Mouse (Mus musculus) left cerebral cortex, adult 2 months (tissue): ENCODE measurements around the gene E130114P18Rik. TPM values are rescaled to one million over a fixed set of nuclear protein-coding genes. Genes with fewer than 3 reads are reported as not detected.

Source experiments
- DNase-seq, 2 experiments: peaks; one replicate each; pipeline ENCODE4 v3.0.0; 2021 to 2022; ENCODE audit warnings: low spot score in 2 of 2, mixed read lengths in 1 of 2; ENCODE audit errors: extremely low spot score in 1 of 2
- H3K27ac ChIP-seq: fragments of 200-600 bp; 2 replicates; pipeline ENCODE4 v1.8.1; 2022
- H3K4me3 ChIP-seq: fragments of 200-600 bp; 2 replicates; pipeline ENCODE4 v1.8.1; 2022
- CTCF ChIP-seq: fragments of 200-600 bp; IDR thresholded peaks from 2 replicates; pipeline ENCODE4 v1.8.1; 2022; ENCODE audit warnings: antibody characterized with exemption, mild to moderate bottlenecking, moderate library complexity
- intact Hi-C: fragments of 180-260 bp; cut with DNase I; formaldehyde crosslinking; loops from one replicate; pipeline ENCODE4 v1.15.1; 2025
- total RNA-seq, 2 experiments: library from RNA; stranded (reverse); gene quantifications; 2 replicates each; pipeline ENCODE4 v1.2.3; 2021

Gene E130114P18Rik
- total RNA-seq, 2 experiments from 2014 or later, result 3.7 to 4.9 TPM

DNA sequence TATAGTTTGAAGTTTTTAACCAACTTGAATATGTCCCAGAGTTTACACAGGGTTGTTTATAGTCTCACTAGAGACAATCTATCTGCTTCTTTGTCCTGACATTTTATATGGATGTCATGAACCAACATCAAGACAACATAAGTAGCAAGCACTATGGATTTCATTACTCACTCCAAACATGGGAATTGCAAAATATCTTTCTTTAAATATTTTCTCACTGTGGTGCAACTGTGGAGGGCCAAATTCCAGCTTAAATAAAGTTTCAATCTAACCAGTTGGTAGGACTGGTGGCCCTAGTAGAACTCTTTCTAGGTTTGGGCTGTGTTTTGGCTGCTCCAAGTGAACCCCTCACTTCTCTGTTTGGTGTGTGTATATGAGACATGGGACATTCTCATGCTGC, 38.1 kb upstream of the E130114P18Rik start:
- Histone ChIP-seq H3K27ac (no peak overlapping the region), H3K4me3 (no peak overlapping the region)
- no peak for TF ChIP-seq CTCF
- DNase-seq, result no peak
- intact Hi-C loops, result no loop called here

DNA sequence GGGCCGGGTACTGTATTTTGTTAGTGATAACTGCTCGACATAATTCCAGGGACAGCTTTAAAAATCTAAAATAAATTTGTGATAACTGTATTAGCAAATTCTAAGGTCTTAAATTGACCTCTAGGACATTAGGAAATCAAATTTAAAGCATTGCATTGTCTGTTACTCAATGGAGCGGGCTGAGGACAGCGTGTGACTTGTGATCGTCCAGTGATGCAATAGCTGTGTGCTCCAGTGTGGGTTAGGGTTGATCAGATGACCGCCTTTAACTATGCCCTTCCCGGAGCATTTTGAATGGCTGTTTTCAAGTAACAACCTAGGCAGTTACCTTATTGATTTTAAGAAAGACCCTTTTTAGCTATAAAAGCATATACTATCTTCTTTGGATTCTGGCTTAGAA, 36.6 kb upstream of the E130114P18Rik start:
- H3K27ac ChIP-seq, result no peak overlapping the region
- no peak for TF ChIP-seq CTCF
- no peak for DNase-seq

DNA sequence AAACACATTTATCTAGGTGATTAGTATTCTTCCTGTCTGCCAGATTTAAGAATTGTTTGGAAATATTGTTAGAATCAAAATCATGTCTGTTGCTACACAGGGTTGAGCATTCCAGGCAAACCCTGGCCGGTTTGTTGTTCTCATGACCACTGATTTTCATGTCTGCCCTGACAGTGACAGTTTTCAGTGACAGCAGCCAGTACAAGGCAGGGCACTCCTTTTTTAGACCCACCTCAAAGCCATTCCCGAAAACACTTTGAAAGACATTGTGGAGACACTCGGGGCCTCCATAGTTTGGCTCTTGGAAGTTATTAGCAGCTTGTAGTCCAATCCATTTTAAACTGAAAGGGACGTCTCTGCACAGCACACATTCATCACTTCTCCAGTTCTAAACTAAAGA, 36.1 kb upstream of the E130114P18Rik start:
- DNase-seq, result no peak
- no peak overlapping the region for H3K4me3 ChIP-seq
- no peak overlapping the region for H3K27ac ChIP-seq
- intact Hi-C loops, result no loop called here
- no peak for TF ChIP-seq CTCF

More for the DNA sequence above, 36.6 kb upstream of the E130114P18Rik start:
- intact Hi-C loops, result no loop called here
- no peak overlapping the region for H3K4me3 ChIP-seq

DNA sequence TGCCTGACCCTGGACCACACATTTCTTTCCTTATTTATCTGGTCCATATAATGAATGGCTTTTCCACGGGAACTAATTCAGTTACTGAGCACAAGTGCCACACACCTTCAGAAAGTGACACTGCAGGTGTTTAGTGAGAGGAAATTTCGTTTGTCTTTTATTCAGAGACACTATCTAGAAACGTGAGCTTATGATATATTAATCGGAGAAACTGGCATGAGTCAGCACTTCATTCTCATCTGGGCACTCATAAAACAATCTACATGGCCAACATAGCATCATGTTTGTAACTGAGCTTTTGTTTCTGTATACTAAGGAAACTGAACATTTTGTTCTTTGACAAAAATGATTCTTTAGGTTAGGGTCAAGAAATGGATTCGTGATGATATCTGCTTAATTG, 35.2 kb upstream of the E130114P18Rik start:
- DNase-seq, result no peak
- no peak overlapping the region for H3K4me3 ChIP-seq
- H3K27ac ChIP-seq, result no peak overlapping the region
- TF ChIP-seq CTCF, result no peak
- intact Hi-C loops, result no loop called here

DNA sequence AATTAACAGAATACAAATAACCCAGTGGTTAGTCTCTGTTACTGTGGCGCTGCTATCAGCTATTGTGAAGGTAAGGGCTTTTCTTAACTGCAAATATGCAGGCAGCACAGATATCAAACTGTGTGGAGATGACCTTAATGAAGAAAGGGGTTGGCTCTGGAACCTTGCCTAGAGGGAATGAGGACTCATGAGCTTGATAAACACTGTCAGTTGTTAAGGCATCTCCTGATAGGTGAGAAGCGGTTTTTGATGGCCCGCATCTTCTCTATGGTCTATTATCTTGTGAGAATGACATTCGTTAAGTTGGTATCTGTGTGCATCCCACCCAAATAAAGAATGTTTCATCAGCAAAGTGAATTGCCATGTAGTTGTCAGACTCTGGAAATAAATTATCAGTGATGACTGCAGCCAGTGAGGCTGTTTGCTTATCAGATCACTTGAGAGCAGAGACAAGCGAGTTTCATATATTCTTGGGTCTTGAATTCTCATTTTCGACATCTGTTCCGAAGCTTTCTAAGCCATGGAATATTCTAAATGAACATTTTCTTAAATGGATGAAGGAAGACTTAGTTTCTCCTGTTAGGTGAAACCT, 32.6 kb upstream of the E130114P18Rik start:
- no peak overlapping the region for H3K4me3 ChIP-seq
- DNase-seq, result no peak
- no peak overlapping the region for H3K27ac ChIP-seq
- intact Hi-C loops, result no loop called here
- TF ChIP-seq CTCF, result no peak

DNA sequence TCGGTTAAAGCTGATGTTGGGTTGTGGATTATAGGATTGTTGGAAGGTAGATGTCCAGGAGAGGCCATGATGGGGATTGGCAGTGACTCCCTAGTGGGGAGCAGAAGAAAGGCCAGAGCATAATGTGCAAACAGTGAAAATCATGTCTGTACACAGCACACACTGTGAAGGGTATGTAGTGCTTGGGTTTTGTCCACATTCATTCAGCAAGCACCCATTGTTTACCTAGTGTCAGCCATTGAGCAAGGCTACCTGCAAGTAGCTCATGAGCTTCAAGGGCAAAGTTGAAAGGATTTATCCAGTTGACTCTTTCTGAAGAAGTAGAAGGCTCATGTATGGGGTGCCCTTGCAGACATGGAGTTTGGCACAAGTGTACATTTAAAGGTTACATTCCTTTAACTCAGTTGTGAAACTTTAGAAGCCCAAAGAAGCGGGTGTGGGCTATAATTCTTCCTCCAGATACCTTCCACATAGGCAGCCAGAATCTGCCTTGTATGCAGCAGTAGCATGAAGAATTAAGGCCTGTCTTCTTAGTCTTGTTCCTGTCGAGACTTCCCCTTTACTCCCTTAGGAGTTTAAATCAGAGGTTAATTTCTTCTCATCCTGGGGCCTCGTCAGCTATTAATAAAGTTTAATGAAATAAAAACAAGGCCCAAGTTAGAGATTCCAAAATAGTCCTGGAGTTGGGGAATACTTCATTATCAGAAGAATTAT, 31.9 kb upstream of the E130114P18Rik start:
- intact Hi-C loops, result no loop called here
- no peak for TF ChIP-seq CTCF
- no peak for DNase-seq
- Histone ChIP-seq H3K27ac (no peak overlapping the region), H3K4me3 (no peak overlapping the region)

DNA sequence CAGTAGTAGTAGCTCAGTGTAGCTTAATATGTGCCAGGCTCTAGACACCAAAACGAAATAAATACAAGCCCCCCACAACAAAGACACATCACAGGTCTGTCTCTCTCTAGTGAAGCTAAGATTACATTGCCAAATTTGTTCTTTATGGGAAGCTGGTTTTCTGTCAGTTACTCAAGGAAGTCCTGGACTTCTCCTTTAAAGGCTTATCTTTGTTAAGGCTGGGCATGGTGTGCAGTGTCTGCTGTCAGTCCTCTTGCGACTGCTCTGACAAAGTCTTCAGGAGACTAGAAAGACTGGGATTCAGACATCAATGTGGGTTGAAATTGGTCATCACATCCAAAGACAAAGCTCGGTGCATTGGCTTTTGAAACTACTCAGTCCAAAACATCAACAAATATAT, 31.0 kb upstream of the E130114P18Rik start:
- no peak for DNase-seq
- Histone ChIP-seq H3K4me3 (no peak overlapping the region), H3K27ac (no peak overlapping the region)
- no peak for TF ChIP-seq CTCF
- intact Hi-C loops, result no loop called here

DNA sequence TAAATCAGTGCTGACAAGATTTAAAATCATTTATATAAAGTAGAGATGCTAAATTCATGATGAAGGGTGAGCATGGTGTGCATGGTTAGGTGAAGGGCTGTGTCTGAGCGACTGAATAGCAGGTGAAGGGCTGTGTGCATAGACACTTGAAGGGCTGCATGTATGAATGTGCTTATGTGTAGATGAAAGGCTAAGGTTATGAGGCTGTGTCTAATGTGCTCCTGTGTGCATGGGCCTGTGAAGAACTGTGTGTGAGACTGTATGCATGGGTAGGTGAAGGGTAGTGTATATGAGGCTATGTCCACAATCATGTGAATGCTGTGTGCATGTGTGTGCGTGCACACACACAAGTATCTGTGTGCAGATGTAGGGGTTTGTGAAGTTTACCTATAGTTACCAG, 29.0 kb upstream of the E130114P18Rik start:
- no peak for DNase-seq
- Histone ChIP-seq H3K27ac (no peak overlapping the region), H3K4me3 (no peak overlapping the region)
- intact Hi-C loops, result no loop called here
- no peak for TF ChIP-seq CTCF

DNA sequence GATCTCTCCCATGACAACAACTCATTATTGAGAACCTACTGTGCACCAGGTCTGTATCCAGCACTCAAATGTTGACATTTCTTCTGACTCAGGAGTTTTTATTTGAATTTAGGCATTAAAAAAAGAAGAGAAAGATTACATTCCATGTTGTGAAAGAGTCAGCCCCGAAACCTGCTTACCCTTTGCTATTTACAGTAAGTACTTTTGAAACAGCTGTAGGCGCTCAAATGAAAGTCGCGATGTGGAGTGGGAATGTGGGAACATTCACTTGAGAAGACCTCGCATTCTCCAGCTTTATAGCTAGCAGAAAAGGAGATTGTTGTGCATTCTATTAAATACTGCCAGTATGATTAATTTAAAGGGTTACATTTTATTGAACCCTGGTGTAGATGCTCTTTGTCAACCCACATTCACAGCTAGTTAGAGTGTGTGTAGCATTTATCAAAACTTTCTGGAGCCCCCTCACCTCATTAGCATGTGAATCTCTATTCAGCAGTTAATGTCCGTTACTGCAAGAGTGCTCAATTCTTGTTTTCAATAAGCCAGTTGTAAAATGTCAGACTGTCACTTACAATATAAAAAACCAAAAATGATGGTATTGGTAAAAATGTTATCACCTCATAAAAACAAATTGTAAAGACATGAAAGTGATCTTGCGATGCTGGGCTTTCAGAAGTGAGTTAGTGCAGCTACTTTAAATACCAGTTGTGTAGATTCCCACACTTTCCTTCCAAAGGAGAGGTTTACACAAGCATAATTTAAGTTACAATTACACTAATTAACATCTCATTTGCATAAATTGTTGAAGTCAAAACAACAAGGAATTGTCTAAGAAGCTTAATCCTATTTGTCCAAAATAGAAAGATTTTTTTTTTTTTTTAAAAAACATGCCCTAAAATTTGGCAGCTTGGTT, 28.3 kb upstream of the E130114P18Rik start:
- intact Hi-C loops, result no loop called here
- H3K27ac ChIP-seq, result no peak overlapping the region
- H3K4me3 ChIP-seq, result no peak overlapping the region
- no peak for TF ChIP-seq CTCF
- no peak for DNase-seq

DNA sequence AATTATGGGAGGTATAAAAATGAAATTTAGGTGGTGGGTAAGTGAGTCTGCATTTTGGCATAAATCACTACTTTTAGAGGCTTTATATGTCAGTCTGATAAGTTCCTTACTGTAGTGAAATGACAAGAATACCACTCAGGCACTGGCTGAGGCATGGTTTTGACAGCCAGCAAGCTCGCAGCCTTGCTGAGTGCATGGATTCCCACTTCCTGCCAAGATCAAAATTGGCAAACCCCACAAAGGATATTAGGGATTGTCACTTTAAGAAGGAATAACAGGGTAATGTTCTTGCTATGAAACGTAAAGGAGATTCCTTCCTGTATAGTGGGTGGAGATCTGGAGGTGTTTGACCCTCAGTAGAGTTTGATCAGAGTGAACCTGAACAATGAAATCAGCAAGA, 27.4 kb upstream of the E130114P18Rik start:
- intact Hi-C loops, result no loop called here
- TF ChIP-seq CTCF, result no peak
- Histone ChIP-seq H3K27ac (no peak overlapping the region), H3K4me3 (no peak overlapping the region)
- DNase-seq, result no peak

DNA sequence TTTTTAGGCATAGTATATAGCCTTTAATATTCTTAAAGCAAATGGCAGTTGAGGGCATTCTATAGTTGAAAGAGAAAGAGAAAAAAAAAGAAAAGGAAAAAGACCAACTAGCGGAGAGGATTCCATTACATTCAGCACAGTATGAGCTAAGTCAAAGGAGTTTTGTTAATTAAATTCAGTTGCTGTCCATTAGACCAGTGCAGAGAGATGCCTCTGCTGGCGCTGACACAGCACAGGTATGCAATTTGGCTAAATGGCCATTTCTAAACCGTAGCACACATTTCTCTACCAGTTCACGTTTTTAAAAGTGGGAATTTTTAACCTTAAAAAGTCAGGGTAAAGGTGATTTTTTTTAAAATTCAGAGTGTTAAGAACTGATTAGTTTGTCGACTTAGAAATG, 26.8 kb upstream of the E130114P18Rik start:
- no peak for DNase-seq
- Histone ChIP-seq H3K27ac (no peak overlapping the region), H3K4me3 (no peak overlapping the region)
- intact Hi-C loops, result no loop called here
- no peak for TF ChIP-seq CTCF

DNA sequence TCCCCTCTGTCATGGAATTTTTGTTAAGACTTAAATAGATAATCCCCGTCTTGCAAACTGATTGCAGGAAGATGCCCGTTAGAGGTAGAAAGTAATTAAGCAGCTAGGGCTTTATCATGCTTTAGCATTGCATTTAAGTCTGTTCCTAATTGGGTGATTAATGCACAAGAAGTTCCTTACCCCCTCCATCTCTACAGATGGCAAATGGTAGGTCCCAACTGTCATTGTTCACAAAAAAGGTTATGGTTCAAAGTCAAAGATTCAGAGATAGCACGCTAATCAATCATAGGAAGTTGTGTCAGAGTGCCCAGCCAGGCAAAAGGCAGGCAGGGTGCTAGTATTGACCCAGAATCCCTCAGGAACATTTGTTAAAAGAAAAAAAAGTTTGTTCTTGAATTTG, 25.9 kb upstream of the E130114P18Rik start:
- no peak for DNase-seq
- Histone ChIP-seq H3K4me3 (no peak overlapping the region), H3K27ac (no peak overlapping the region)
- intact Hi-C loops, result no loop called here
- no peak for TF ChIP-seq CTCF
